Mouse (Mus musculus): ENCODE data around the gene 1700003F12Rik.
A peak's percentile ranks its signal among the peaks of the same experiment; 100 is the strongest.

Gene 1700003F12Rik

GRCm38 (mm10) chr2:154546711-154547110, at the start of gene 1700003F12Rik:
TSS of gene 1700003F12Rik (plus strand) at chr2:154547085.
- DNase-seq (ENCODE audit: low spot score): no peak

DNA sequence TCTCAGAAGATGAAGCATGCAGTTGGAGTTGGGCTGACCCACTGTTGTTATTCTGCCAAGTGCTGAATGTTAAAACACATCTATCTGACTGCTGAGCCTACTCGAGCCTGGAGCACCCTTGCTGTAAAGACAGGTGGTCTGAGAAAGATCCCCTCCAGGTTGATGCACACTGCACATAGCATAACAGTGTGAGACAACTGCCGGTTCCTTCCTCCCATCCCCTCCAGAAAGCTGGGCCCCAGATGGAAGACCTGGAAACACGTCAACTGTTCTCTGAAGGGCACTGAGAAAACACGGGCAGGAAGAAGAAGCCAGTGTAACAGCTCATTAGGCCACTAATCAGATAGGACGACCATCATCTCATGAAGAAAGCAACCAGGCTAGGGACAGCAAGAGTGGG, 48.3 kb upstream of the 1700003F12Rik start:
- DNase-seq (ENCODE audit: low spot score): no peak

DNA sequence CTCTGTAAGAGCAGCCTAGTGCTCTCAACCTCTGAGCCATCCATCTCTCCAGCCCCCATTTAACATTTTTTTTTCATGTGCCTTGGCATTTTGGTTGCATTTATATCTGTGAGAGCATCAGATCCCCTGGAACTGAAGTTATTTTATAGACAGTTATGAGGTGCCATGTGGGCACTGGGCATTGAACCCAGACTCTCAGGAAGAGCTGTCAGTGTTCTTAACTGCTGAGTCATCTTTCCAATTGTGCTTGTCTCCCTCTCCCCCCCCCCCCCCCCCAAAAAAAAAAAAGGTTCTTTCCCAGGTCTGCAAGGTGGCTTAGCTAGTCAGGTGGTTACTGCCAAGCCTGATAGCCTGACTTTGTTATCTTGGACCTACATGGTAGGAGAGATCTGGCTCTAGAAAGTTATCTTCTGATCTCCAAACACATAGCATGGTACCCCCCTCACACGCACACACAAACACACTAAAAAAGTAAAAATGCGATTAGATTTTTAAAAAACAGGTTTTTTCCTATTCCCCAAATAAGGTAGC, 47.1 kb upstream of the 1700003F12Rik start:
- no peak for DNase-seq (ENCODE audit: low spot score)

GRCm38 (mm10) chr2:154500758-154501157, 46.1 kb upstream of the 1700003F12Rik start:
- DNase-seq (ENCODE audit: low spot score): no peak

GRCm38 (mm10) chr2:154507076-154507475, 39.8 kb upstream of the 1700003F12Rik start:
- DNase-seq (ENCODE audit: low spot score): no peak

GRCm38 (mm10) chr2:154507566-154508283, 39.2 kb upstream of the 1700003F12Rik start:
- no peak for DNase-seq (ENCODE audit: low spot score)

DNA sequence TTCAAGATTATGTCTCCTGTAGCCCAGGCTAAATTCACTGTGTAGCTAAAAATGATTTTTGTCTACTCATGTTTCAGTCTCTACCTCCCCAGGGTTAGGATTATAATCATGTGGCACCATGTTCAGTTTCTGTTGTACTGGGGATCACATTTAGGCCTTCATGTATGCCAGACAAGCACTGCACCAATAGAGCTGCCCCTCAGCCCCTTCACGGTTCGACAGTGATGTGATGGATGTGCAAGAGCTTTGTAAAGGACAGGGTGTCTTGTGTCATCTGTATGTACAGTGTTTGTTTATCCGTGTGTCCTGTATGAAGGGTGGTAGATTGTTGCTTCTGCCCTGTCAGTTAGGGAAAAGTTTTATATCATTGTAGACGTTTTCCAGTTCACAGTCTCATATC, 38.4 kb upstream of the 1700003F12Rik start:
- DNase-seq (ENCODE audit: low spot score): no peak

- DNase-seq (ENCODE audit: low spot score): peak; percentile 13
Observed at GRCm38 (mm10) chr2:154510141-154510540, 36.7 kb upstream of the 1700003F12Rik start.

DNA sequence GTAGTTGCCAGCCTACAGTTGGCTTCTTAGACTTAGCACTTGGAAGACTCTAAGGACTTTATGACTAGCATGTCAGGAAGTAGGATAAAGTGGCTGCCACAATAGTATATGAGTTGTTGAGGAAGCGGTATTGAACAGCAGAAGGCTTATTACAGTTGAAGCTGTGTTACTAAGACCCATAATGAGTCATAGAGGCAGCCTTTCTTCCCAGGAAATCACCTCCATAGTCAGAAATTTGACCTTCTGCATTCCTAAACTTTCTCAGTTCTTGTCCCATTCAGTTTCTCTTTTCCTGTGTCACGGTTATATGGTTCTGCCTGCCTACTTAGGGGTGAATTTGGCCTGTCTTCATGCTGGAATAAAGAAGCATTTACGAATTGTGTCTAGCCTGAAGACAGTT, 29.9 kb upstream of the 1700003F12Rik start:
- no peak for DNase-seq (ENCODE audit: low spot score)

DNA sequence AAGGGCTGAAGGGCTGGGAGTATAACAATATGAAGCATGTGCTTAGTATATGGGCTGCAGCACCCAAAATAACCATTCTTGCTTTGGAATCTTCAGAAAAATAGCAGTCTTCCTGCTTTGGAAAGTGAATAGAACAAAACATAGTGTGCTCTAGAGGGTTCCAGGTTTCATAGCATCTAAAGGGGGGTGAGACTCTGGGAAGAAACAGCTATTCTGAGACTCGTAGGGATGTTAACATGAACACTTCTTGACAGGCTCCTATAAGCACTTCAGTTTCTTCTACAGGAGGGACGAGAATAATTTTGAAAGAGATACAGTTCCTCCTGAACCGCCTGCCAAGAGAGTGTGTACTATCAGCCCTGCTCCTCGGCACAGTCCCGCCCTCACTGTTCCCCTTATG, 29.5 kb upstream of the 1700003F12Rik start:
- no peak for DNase-seq (ENCODE audit: low spot score)

DNA sequence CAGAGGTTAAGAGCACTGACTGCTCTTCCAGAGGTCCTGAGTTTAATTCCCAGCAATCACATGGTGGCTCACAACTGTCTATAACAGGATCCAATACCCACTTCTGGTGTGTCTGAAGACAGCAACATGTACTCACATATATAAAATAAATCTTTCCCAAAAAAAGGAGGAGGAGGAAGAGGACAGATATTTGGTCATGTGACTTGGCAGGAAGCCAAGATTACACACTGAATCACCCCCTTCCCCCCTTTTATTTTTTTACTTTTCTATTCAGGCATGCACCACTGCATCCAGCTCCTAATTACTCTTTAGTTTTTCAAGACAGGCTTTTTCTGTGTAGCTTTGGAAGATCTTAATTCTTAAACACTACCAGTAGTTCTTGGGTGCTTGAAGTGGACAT, 25.4 kb upstream of the 1700003F12Rik start:
- no peak for DNase-seq (ENCODE audit: low spot score)

- DNase-seq (ENCODE audit: low spot score): no peak
Observed at GRCm38 (mm10) chr2:154522334-154522733, 24.6 kb upstream of the 1700003F12Rik start.

DNA sequence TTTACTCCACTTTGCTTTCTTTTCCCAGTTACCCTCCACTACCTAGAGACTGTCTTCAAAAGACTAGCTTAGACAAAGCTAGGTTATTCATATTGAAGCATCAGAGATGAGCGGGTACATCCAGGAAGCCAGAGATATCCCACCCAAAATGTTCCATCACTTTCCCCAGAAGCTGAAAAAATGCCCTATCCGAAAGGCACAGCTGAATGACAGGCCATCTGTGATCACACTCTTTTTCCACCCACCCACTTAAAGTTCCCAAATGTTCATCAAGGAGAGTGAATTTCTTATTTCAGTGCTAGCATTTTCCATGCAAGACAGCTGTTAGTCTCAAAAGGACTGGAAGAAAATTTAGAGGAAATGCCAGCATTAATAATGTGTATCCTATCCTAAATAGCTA, 21.6 kb upstream of the 1700003F12Rik start:
- DNase-seq (ENCODE audit: low spot score): no peak

DNA sequence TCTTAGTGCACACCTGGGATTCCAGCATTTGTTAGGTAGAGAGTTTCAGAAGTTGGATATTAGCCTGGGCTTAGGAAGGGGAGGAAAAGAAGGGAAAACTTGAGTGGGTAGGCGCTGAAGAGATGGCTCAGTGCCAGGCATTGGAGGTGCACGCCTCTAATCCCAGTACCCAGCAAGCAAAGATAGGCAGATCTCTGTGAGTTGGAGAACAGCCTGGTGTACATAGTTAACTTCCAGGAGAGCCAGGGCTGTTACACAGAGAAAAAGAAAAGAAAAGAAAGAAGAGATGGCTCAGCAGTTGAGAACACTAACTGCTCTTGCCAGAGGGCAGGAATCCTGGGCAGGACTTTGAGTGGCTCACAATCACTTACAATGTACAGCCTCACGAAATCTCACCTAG, 20.4 kb upstream of the 1700003F12Rik start:
- no peak for DNase-seq (ENCODE audit: low spot score)

DNA sequence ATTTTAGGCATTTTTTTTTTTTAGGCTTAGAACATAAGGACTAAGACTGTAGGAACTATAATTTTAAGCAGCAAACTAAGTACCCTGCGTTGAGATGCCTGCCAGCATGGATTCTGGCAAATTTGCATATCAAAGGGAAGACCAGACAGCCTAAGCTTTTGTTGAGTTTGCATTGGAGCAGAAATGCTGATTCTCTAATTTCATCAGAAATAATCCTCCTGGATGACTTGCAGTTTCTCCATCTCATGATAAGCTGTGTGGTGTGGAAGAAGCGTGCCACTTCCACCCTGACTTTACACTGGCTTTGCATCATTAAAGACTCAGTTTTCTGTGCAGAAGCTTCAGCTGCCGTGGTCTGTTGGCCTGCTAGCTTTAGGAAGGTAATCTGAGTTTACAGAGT, 14.0 kb upstream of the 1700003F12Rik start:
- DNase-seq (ENCODE audit: low spot score): no peak

GRCm38 (mm10) chr2:154534704-154535270, 12.1 kb upstream of the 1700003F12Rik start:
- DNase-seq (ENCODE audit: low spot score): no peak

DNA sequence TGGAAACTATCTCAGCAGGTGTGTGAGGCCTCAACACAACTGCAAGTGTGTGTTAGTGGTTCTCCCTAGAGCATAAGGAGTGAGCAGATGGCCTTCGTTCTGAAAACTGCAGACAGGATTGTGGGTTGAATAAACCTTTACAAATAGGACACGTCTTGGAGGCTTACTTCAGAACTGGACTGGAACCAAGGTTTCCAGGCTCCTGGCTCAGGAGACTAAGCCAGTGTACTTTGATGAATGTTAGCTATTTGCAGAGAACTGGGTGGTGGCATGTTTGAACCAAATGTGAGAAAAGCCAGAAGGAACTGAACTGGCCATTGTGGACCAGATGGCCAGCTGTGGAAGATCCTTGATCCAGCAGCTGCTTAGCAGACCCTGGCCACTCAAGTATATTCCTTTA, 8.6 kb upstream of the 1700003F12Rik start:
- no peak for DNase-seq (ENCODE audit: low spot score)

DNA sequence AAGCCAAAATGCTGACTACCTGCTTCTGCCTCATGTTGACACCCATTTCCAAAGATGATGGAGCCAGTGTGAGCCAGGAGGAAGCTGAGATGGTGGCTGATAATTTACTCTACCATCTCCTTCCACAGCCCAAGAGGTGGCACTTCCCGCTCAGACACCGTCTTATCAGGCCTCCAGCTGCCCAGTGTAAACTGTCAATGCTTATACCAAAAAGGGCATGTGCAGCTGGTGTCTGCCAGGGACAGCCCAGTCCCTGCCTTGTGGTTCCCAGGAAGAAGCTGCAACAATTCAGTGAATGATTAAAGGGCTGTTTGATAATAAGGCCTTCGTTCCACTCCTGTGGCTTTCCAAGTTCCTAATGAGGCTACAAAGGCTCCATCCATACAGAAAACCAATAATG, 8.2 kb upstream of the 1700003F12Rik start:
- DNase-seq (ENCODE audit: low spot score): no peak

GRCm38 (mm10) chr2:154539720-154540119, 7.2 kb upstream of the 1700003F12Rik start:
- DNase-seq (ENCODE audit: low spot score): no peak

DNA sequence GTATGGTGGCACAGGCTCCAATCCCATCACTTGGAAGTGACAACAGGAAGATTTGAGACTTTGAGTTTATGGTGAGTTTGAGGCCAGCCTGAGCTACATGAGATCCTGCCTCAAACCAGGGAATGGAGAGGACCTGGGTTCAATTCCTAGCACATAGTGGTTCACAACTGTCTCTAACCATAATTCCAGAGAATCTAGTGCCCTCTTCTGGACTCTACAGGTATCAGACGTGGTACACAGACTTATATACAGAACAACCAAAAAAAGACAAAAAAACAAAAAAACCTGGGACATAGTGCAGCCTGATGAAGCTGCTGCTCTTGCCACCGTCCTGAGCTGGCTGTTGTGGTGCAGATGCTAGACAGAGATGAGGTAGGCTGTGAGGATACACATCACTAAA, 5.3 kb upstream of the 1700003F12Rik start:
- DNase-seq (ENCODE audit: low spot score): no peak

DNA sequence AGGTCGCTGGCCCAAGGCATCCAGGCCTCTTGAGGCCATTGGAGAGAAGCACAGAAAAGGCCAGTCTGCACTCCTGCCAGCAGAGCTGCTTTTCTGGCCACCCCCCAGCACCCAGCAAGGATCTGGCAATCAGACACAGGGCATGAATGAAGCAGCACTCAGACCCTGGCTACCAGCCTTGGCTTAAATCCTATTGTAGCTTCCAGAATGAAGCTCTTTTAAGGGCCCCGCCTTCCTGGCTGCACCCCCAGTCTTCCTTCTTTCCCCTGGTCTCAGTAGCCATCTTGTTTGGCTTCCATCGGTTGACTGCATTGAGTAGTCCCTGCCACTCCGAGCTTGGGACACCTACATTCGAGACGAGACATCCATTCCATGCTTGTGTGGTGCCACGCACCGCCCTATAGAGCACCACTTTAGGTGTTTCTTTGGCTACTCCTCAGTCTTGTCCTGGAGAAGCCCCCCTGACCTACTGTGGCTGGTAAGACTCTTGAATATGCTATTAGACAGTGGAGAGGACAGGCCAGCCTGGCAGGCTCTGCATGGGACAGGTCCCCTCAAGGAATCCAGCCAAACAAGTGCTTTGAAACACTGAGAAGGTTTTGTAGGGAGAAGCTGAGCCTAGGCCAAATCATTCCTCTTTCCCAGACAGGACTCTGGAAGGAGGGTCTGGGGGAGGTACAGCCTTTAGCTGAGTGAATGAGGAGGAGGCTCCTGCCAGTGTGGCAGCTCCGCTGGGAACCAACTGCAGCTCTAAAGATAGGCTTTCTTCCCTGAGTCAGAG, 3.1 kb upstream of the 1700003F12Rik start:
- DNase-seq (ENCODE audit: low spot score): no peak

DNA sequence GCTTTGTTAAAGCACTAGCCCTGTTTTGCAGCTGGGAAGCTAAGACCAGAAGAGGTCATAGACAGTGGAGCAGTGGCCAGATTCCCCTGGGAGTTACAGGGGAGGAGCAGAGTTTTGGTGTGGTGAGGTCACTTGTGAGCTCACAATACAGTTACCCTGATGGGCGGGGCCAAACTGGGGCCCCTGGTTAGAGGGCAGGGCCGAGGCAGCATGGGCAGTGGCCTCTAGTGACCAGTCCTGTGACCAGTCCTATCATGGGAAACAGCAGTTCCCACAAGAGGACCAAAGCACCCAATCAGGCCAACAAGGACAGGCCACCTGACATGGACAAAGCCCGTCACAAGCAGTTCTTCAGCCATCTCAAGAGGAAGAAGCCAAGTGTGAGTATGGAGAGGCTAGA, 1.8 kb downstream of the 1700003F12Rik start:
- no peak for DNase-seq (ENCODE audit: low spot score)

All from ovary, adult 18-20 months (tissue).